Mouse (Mus musculus): ENCODE results near the gene Lsm8. TPM values are rescaled to one million over a fixed set of nuclear protein-coding genes. Genes with fewer than 3 reads are reported as not detected.
A peak's percentile ranks its signal among the peaks of the same experiment; 100 is the strongest.

The Lsm8 gene
- polyA plus RNA-seq (2012; rRNA removed) = 8.0 and 8.2 TPM in 2 replicates

GRCm38 (mm10) chr6:18848051-18848701, at the start of gene Lsm8:
TSS of gene Lsm8 (plus strand) at chr6:18848579.
- 1% methylated on average over 37 of the region's 37 CpGs for WGBS
- peak within 1 kb of the TSS; percentile 77 for H3K4me3 ChIP-seq (ENCODE audit: extremely low read depth, insufficient read depth, insufficient read length)
- peaks cover 6% of the 10 kb centered on the region; the same call in 1 of the 2 replicates for H3K36me3 ChIP-seq (ENCODE audit: control insufficient read depth, insufficient read depth, low read length)
- peak within 1 kb of the TSS; percentile 82 for H3K27ac ChIP-seq (ENCODE audit: insufficient read depth, low read length)
- peak; percentile 79 for TF ChIP-seq POLR2A (IDR thresholded peaks at IDR 0.05; ENCODE audit: low read depth, low read length)
- TF ChIP-seq CTCF (IDR thresholded peaks at IDR 0.05; ENCODE audit: extremely low read depth, insufficient read depth, insufficient read length, insufficient replicate concordance) = no peak
- H3K27me3 ChIP-seq (ENCODE audit: control insufficient read depth, insufficient read depth, low read length) = no peaks in the 10 kb centered on the region
- H3K4me1 ChIP-seq (ENCODE audit: control insufficient read depth, insufficient read depth, insufficient read length) = peaks cover 3% of the 10 kb centered on the region; the same call in 1 of the 2 replicates
- peak; percentile 88 to 96 for DNase-seq (ENCODE audit: low read depth in 1 of 2, low spot score in 2 of 2)

GRCm38 (mm10) chr6:18800869-18801511, 47.4 kb upstream of the Lsm8 start:
- DNase-seq (ENCODE audit: low read depth in 1 of 2, low spot score in 2 of 2) = no peak
- no peak overlapping the region for H3K4me3 ChIP-seq (ENCODE audit: extremely low read depth, insufficient read depth, insufficient read length)
- 64% methylated on average over 2 of the region's 2 CpGs for WGBS
- TF ChIP-seq CTCF (IDR thresholded peaks at IDR 0.05; ENCODE audit: extremely low read depth, insufficient read depth, insufficient read length, insufficient replicate concordance) = no peak
- TF ChIP-seq POLR2A (IDR thresholded peaks at IDR 0.05; ENCODE audit: low read depth, low read length) = no peak
- H3K4me1 ChIP-seq (ENCODE audit: control insufficient read depth, insufficient read depth, insufficient read length) = no peaks in the 10 kb centered on the region
- H3K27ac ChIP-seq (ENCODE audit: insufficient read depth, low read length) = no peak overlapping the region
- H3K36me3 ChIP-seq (ENCODE audit: control insufficient read depth, insufficient read depth, low read length) = no peaks in the 10 kb centered on the region
- H3K27me3 ChIP-seq (ENCODE audit: control insufficient read depth, insufficient read depth, low read length) = no peaks in the 10 kb centered on the region

- no peak for TF ChIP-seq CTCF (IDR thresholded peaks at IDR 0.05; ENCODE audit: extremely low read depth, insufficient read depth, insufficient read length, insufficient replicate concordance)
- no peak for TF ChIP-seq POLR2A (IDR thresholded peaks at IDR 0.05; ENCODE audit: low read depth, low read length)
- 80% methylated on average over 1 of the region's 1 CpGs for WGBS
- Histone ChIP-seq H3K27ac (ENCODE audit: insufficient read depth, low read length) (no peak overlapping the region), H3K36me3 (ENCODE audit: control insufficient read depth, insufficient read depth, low read length) (no peaks in the 10 kb centered on the region), H3K27me3 (ENCODE audit: control insufficient read depth, insufficient read depth, low read length) (no peaks in the 10 kb centered on the region), H3K4me3 (ENCODE audit: extremely low read depth, insufficient read depth, insufficient read length) (no peak overlapping the region), H3K4me1 (ENCODE audit: control insufficient read depth, insufficient read depth, insufficient read length) (no peaks in the 10 kb centered on the region)
- DNase-seq (ENCODE audit: low read depth in 1 of 2, low spot score in 2 of 2) = no peak
Measured at GRCm38 (mm10) chr6:18812623-18813022, 35.8 kb upstream of the Lsm8 start.

GRCm38 (mm10) chr6:18815606-18816005, 32.8 kb upstream of the Lsm8 start:
- no peak overlapping the region for H3K4me3 ChIP-seq (ENCODE audit: extremely low read depth, insufficient read depth, insufficient read length)
- H3K4me1 ChIP-seq (ENCODE audit: control insufficient read depth, insufficient read depth, insufficient read length) = no peaks in the 10 kb centered on the region
- no peaks in the 10 kb centered on the region for H3K36me3 ChIP-seq (ENCODE audit: control insufficient read depth, insufficient read depth, low read length)
- no peak for DNase-seq (ENCODE audit: low read depth in 1 of 2, low spot score in 2 of 2)
- no peak overlapping the region for H3K27ac ChIP-seq (ENCODE audit: insufficient read depth, low read length)
- no peaks in the 10 kb centered on the region for H3K27me3 ChIP-seq (ENCODE audit: control insufficient read depth, insufficient read depth, low read length)
- WGBS = 85% methylated on average over 2 of the region's 2 CpGs
- TF ChIP-seq CTCF (IDR thresholded peaks at IDR 0.05; ENCODE audit: extremely low read depth, insufficient read depth, insufficient read length, insufficient replicate concordance) = no peak
- TF ChIP-seq POLR2A (IDR thresholded peaks at IDR 0.05; ENCODE audit: low read depth, low read length) = no peak

DNA sequence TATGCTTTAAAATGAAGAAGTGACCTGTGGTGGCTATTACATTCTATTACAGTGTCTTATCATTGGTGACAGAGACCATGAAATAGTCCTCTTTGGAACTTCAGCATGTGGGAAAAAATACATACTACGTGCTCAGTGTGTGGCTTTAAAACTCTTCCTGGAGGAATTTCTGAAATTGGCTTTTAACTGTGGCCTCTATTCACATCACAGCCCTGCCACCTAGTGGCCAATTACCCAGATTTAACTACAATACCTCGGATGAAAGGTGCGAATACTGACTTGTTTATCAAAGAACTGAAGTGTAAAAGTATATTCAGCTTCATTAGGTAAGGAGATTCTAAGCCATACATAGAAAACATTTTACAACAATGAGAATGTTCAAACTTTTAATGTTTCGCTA, 29.0 kb upstream of the Lsm8 start:
- Histone ChIP-seq H3K27me3 (ENCODE audit: control insufficient read depth, insufficient read depth, low read length) (no peaks in the 10 kb centered on the region), H3K4me3 (ENCODE audit: extremely low read depth, insufficient read depth, insufficient read length) (no peak overlapping the region), H3K4me1 (ENCODE audit: control insufficient read depth, insufficient read depth, insufficient read length) (no peaks in the 10 kb centered on the region), H3K36me3 (ENCODE audit: control insufficient read depth, insufficient read depth, low read length) (no peaks in the 10 kb centered on the region), H3K27ac (ENCODE audit: insufficient read depth, low read length) (no peak overlapping the region)
- WGBS = 15% methylated on average over 4 of the region's 4 CpGs
- peak in 1 of 2 experiments; percentile 16 for DNase-seq (ENCODE audit: low read depth in 1 of 2, low spot score in 2 of 2)
- no peak for TF ChIP-seq CTCF (IDR thresholded peaks at IDR 0.05; ENCODE audit: extremely low read depth, insufficient read depth, insufficient read length, insufficient replicate concordance)
- no peak for TF ChIP-seq POLR2A (IDR thresholded peaks at IDR 0.05; ENCODE audit: low read depth, low read length)

DNA sequence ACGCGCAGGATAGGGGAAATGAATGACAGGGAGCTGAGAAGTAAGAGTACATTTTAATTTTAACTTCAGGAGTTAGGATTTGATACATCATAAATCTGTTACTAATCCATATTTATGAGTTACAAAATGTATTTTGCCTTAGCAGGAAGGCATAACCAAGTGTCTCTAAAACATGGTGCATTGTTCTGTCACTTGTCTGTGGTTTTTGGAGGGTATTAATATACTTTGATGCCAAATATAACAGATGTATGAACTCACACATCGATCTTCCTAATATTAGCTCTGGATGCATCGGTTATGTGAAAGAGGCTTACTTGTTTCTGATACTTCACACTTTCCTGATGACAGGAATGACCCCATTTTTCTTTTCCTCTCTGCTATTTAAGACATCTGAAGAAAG, 28.1 kb upstream of the Lsm8 start:
- H3K36me3 ChIP-seq (ENCODE audit: control insufficient read depth, insufficient read depth, low read length) = no peaks in the 10 kb centered on the region
- no peaks in the 10 kb centered on the region for H3K27me3 ChIP-seq (ENCODE audit: control insufficient read depth, insufficient read depth, low read length)
- TF ChIP-seq POLR2A (IDR thresholded peaks at IDR 0.05; ENCODE audit: low read depth, low read length) = no peak
- TF ChIP-seq CTCF (IDR thresholded peaks at IDR 0.05; ENCODE audit: extremely low read depth, insufficient read depth, insufficient read length, insufficient replicate concordance) = no peak
- H3K27ac ChIP-seq (ENCODE audit: insufficient read depth, low read length) = no peak overlapping the region
- DNase-seq (ENCODE audit: low read depth in 1 of 2, low spot score in 2 of 2) = no peak
- no peaks in the 10 kb centered on the region for H3K4me1 ChIP-seq (ENCODE audit: control insufficient read depth, insufficient read depth, insufficient read length)
- WGBS = 79% methylated on average over 4 of the region's 4 CpGs
- H3K4me3 ChIP-seq (ENCODE audit: extremely low read depth, insufficient read depth, insufficient read length) = no peak overlapping the region

DNA sequence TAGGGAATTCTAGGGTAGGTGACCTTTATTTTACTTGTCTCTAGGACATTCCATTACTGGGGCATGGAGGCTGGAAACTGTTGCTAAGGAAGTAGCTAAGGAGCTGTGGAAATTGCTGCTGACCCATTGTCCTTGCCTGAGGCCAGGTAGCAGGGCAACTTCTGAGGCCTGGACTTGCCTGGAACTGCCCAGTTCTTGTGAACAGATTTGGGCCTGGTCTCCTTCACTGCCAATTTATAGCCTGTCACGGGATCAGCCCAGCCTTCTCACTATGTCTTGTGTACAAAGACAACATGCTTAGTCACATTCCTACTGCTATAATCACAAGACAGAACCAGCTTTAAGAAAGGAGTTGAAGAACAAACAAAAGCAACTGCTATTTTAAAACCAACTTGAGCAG, 25.6 kb upstream of the Lsm8 start:
- Histone ChIP-seq H3K27me3 (ENCODE audit: control insufficient read depth, insufficient read depth, low read length) (no peaks in the 10 kb centered on the region), H3K4me1 (ENCODE audit: control insufficient read depth, insufficient read depth, insufficient read length) (no peaks in the 10 kb centered on the region), H3K36me3 (ENCODE audit: control insufficient read depth, insufficient read depth, low read length) (no peaks in the 10 kb centered on the region), H3K4me3 (ENCODE audit: extremely low read depth, insufficient read depth, insufficient read length) (no peak overlapping the region), H3K27ac (ENCODE audit: insufficient read depth, low read length) (no peak overlapping the region)
- TF ChIP-seq POLR2A (IDR thresholded peaks at IDR 0.05; ENCODE audit: low read depth, low read length) (no peak), CTCF (IDR thresholded peaks at IDR 0.05; ENCODE audit: extremely low read depth, insufficient read depth, insufficient read length, insufficient replicate concordance) (no peak)
- 88% methylated on average over 1 of the region's 1 CpGs for WGBS
- no peak for DNase-seq (ENCODE audit: low read depth in 1 of 2, low spot score in 2 of 2)
